Mouse (Mus musculus) left cerebral cortex, postnatal 14 days (tissue): ENCODE data around the gene Ddx60. TPM values are rescaled to one million over a fixed set of nuclear protein-coding genes. Genes with fewer than 3 reads are reported as not detected.
A peak's percentile ranks its signal among the peaks of the same experiment; 100 is the strongest.

Experiments used
- DNase-seq, 2 experiments: peaks; one replicate each; pipeline ENCODE4 v3.0.0; 2021 to 2022; ENCODE audit warnings: low spot score in 2 of 2, mixed read lengths in 1 of 2
- intact Hi-C: fragments of 180-260 bp; cut with DNase I; formaldehyde crosslinking; loops from one replicate; pipeline ENCODE4 v1.15.1; 2025
- total RNA-seq, 2 experiments: library from RNA; stranded (reverse); gene quantifications; 2 replicates each; pipeline ENCODE4 v1.2.3; 2021

Gene Ddx60
- total RNA-seq, 2 experiments from 2014 or later: 0.30 to 0.51 TPM

GRCm38 (mm10) chr8:61969581-61969980 lies 41.7 kb downstream of the Ddx60 start:
- no peak for DNase-seq
- intact Hi-C loops: no loop called here

- intact Hi-C loops: no loop called here
- no peak for DNase-seq
Observed at GRCm38 (mm10) chr8:61984941-61985340, 57.1 kb downstream of the Ddx60 start.

GRCm38 (mm10) chr8:61985703-61986475 lies 58.0 kb downstream of the Ddx60 start:
- intact Hi-C loops: no loop called here
- no peak for DNase-seq

- DNase-seq: peak in 1 of 2 experiments; percentile 1
- intact Hi-C loops: no loop called here
Observed at GRCm38 (mm10) chr8:61989464-61989863, 61.6 kb downstream of the Ddx60 start.

- DNase-seq: no peak
- intact Hi-C loops: no loop called here
Observed at GRCm38 (mm10) chr8:61992796-61993195, 64.9 kb downstream of the Ddx60 start.

GRCm38 (mm10) chr8:61997125-61997524 lies 69.2 kb downstream of the Ddx60 start:
- intact Hi-C loops: no loop called here

DNA sequence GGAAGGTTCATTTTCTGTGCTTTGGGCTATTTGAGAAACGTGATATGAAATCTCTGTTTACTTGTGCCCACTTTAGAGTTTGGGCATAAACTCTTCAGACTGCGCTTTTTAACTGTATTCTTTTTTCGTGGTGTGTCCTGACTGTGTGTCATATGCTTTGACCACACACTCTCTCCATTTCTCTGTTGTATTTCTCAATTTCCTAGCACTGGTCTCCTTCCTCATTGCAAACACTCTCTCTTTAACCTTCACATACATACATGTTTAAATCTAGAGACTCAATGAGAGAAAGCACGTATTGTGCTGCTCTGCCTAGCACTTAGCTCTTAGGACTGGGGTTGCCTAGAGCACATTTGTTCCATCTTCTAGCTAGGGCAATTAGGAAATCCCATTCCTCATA lies 86.3 kb downstream of the Ddx60 start:
- no peak for DNase-seq
- intact Hi-C loops: no loop called here

More at GRCm38 (mm10) chr8:61997125-61997524, 69.2 kb downstream of the Ddx60 start:
- no peak for DNase-seq

DNA sequence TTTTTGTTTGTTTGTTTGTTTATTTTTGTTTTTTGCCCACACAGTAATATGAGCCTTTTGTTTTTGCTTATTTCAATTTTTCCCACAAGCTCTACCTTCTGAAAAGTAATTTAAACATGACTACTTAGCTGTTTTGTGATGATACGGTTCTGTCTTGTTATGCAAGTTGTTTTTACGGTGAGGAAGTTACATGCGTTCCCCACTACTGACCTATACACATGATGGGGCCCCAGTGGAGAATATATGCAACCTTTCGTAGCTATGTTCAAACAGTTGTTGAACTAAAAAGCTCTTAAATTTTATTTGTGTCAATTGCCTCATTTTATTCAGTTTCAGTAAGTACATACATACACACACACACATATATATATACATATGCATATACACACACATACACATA lies 86.7 kb downstream of the Ddx60 start:
- no peak for DNase-seq
- intact Hi-C loops: no loop called here

- DNase-seq: no peak
- intact Hi-C loops: no loop called here
Observed at GRCm38 (mm10) chr8:62034351-62034750, 106.5 kb downstream of the Ddx60 start.

DNA sequence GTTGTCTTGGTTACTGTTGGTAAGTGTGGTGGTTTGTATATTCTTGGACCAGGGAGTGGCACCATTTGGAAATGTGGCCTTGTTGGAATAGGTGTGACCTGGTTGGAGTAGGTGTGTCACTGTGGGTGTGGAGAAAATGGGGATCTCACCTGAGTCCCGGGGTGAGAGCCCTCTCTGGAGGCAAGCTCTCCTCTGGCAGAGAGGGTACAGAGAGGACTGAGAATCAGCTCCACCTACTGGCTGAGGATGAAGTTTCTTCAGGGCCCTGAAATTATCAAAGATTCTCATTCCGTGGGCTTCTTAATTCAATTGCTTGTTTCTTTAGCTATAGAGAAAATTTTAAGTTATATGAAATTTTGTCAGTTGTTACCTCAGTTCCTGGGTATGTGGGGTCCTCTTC lies 118.9 kb downstream of the Ddx60 start:
- intact Hi-C loops: no loop called here
- no peak for DNase-seq

GRCm38 (mm10) chr8:62060357-62060756 lies 132.5 kb downstream of the Ddx60 start:
- peak in 1 of 2 experiments; percentile 29 for DNase-seq
- intact Hi-C loops: loop anchor here (1.0 kb wide), 1 partner anchor 166 kb away; no protein-coding TSS in a partner anchor

GRCm38 (mm10) chr8:62068305-62068704 lies 140.4 kb downstream of the Ddx60 start:
- DNase-seq: no peak
- intact Hi-C loops: no loop called here

- DNase-seq: peak; percentile 58 to 78
- intact Hi-C loops: loop anchor here (5.0 kb wide), 1 partner anchor 1797 kb away; no protein-coding TSS in a partner anchor
Observed at GRCm38 (mm10) chr8:62080195-62080802, 152.4 kb downstream of the Ddx60 start.

DNA sequence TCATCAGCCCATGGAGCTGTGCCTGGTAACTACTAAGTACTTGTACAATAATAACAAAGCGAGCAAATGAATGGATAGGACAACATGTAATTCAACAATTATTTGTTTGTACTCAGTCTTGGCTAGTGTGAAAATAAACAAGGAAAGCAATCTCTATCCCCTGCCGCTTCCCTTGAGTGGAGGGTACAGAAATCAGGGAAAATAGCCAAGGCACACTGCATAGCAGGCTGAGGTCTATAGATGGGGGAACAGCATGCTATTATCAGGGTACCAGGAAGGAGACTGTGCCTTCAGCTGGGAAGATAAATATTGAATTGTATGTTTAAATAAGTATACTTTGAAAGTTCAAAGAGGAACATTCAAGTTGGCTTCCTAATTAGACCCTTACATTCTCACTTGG lies 153.9 kb downstream of the Ddx60 start:
- intact Hi-C loops: loop anchor here (5.0 kb wide), 1 partner anchor 1795 kb away; no protein-coding TSS in a partner anchor
- no peak for DNase-seq

Other genes with a start within 250 kb of the Ddx60 start
- gene Palld, start 25.4 kb upstream of the Ddx60 start, total RNA-seq: 1 to 10 TPM; 4.0 to 4.7 TPM
- not detected for gene Anxa10, start 195.1 kb downstream of the Ddx60 start, total RNA-seq